Mouse (Mus musculus) gastrocnemius, postnatal 4 days (tissue): ENCODE measurements around the gene Bmpr1b. TPM values are rescaled to one million over a fixed set of nuclear protein-coding genes. Genes with fewer than 3 reads are reported as not detected.

Experiments
- DNase-seq, 2 experiments: peaks; one replicate each; pipeline ENCODE4 v3.0.0; 2021 to 2022; ENCODE audit warnings: low spot score in 2 of 2, mixed read lengths in 2 of 2
- total RNA-seq, 2 experiments: library from RNA; stranded (reverse); gene quantifications; 2 replicates each; pipeline ENCODE4 v1.2.3; 2021

The Bmpr1b gene
- total RNA-seq, 2 experiments from 2014 or later, result 12.5 to 13.6 TPM

GRCm38 (mm10) chr3:141914588-141914987 lies 254.6 kb downstream of the Bmpr1b start:
- no peak for DNase-seq

GRCm38 (mm10) chr3:141909136-141909535 lies 260.1 kb downstream of the Bmpr1b start:
- DNase-seq, result no peak

- DNase-seq, result no peak
These were observed 263.2 kb downstream of the Bmpr1b start for GRCm38 (mm10) chr3:141905903-141906623.

DNA sequence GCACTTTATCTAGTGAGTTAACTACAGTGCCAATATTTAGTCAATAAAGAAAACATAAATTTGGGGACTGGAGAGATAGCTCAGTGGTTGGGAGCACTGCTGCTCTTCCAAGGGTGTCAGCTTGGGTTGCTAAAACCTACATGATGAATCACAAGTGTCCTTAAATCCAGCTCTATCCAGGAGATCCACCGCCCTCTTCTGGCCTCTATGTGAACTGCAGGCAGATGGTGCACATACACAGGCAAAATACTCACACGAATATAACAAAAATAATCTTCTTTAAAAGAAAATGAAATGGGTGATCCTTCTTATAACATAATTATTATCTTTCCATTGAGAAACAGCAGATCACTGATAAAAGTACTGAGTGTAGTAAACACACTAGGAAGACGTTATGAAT lies 268.9 kb downstream of the Bmpr1b start:
- DNase-seq, result no peak

GRCm38 (mm10) chr3:141899521-141899920 lies 269.7 kb downstream of the Bmpr1b start:
- no peak for DNase-seq

DNA sequence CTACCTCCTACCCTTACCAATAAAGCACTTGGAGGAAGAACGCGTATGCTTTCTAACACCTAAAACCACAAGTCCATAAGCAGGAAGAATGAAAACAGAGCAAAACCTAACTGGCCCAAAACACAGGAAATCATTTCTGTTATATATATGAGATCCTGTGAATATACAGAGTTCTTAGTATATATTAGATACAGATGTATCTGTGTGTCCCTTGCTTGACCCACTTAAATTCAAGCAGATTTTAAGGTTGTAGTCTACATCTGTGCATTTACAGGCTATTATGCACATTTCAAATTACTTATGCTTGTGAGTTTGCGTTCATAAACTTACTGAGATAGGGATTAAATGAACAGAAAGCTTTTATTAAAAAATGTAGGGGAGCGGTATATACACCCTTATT lies 271.5 kb downstream of the Bmpr1b start:
- DNase-seq, result no peak

- DNase-seq, result no peak
These were observed 272.2 kb downstream of the Bmpr1b start for GRCm38 (mm10) chr3:141896870-141897554.

DNA sequence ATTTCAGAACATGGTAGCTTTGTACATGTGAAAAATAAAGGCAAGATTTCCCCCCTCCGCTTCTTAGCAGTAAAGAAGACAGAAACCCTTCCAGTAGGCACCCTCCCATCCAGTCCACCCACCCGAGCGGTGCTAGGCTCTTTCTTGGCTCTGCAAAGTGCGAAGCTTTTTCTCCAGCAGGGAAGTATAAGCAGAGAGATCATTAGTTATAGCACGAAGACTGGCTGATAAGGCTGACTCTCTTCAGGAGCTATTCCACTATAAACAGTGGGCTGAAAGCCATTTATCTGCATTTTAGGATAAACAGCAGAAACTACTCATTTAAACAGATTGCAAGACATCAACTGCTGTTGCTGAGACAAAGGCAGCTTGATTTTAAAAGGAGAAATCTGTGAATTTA lies 274.1 kb downstream of the Bmpr1b start:
- DNase-seq, result no peak

GRCm38 (mm10) chr3:141890668-141891067 lies 278.6 kb downstream of the Bmpr1b start:
- no peak for DNase-seq

GRCm38 (mm10) chr3:141887476-141888274 lies 281.6 kb downstream of the Bmpr1b start:
- no peak for DNase-seq

DNA sequence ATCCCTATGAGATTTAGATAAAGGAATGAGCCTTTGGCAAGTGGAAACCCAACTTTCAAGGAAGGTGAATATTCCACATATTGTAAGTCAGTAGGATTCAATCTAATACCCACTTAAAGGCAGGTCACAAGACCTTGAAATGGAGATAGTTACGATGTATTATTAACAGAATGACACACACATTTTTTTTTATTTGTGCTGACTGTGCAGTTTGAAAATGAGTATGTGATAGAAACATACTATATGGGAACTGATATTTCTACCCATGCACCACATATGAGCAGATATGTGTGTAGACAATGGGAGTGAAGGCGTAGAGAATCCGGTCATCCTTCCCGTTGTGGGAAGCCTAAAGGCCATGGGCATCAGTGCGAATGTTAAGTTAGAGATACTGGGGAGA lies 285.0 kb downstream of the Bmpr1b start:
- DNase-seq, result no peak

DNA sequence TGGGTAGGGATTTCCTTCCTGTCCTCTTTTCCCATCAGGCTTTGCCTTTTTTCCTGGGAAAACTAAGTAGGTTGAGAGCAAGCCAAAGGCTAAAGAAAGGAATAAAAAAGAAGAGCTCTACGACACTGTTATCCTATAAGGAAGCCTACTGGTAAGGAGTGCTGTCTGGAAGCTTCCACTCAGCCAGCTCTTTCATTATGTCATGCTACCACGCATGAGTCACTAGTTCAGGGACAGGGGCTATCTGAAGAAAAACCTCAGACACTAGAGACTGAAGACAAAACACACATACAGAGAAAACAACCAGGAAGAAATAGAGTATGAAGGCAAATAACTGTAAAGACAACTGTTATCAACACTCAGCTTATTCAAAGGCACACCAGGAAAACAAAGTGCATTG lies 286.7 kb downstream of the Bmpr1b start:
- no peak for DNase-seq

GRCm38 (mm10) chr3:141872337-141873042 lies 296.7 kb downstream of the Bmpr1b start:
- no peak for DNase-seq

DNA sequence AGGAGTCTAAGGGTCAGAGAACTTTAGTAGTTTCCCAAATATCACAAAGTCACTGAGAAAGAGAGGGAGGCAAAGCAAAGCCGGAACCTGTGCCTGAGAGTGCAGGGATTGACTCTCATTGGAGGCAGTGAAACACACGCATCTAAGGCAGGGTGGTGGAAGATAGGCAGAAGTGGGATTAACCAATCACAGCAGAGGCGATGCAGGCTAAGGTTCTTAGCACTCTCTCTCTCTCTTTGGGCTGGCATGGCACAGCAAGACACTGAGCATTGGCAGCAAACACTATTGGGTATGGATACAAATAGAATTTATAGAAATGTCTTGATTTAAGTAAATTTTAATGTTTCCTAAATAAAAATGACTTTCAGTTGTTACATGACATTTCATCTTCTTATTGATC lies 297.4 kb downstream of the Bmpr1b start:
- DNase-seq, result no peak

DNA sequence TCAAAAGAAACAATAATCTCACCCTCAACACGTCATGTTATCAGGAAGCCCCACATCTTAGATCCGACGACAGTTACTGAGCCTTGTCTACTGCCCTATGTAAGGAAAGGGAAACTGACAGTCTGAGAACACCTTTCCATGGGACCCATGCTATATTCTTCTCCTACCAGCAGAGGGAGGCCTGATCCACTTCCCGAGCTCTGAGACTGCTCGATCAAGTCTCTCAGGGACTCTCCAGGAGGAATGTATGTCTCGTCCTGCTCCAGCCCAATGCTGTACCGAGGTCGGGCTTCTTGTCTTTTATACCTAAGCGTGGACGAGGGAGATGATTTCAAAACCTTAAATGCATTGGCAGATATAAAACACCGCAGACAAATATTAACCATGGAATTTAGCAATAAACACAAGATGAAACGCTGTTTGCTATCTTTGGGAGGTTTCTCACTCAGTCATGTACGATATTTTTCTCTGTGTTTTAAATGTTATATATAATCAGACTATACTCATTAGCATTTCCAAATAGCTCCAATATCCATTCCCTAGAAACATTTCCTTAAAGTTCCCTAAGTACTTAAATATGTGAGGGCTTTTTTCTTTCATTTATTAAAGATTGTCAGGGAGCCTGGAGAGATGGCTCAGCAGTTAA lies 306.3 kb downstream of the Bmpr1b start:
- peak; percentile 18 to 30 for DNase-seq

DNA sequence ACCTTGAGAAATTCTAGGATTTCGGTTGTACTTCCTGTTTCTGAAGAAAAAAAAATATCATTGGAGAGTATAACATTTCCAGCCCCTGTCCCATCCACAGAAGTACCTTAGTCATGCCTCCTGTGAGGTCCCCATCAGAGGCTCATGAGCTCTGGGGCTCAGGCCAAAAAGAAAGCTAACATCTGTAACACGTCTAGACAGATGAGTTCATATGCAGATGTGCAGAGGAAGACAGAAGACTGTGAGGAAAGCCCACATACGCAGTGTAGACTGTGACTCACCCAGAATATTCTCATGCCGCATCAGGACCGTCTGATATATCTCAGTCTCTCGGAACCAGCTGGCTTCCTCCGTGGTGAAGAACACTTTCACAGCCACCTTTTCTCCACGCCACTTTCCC lies 312.1 kb downstream of the Bmpr1b start:
- DNase-seq, result no peak

DNA sequence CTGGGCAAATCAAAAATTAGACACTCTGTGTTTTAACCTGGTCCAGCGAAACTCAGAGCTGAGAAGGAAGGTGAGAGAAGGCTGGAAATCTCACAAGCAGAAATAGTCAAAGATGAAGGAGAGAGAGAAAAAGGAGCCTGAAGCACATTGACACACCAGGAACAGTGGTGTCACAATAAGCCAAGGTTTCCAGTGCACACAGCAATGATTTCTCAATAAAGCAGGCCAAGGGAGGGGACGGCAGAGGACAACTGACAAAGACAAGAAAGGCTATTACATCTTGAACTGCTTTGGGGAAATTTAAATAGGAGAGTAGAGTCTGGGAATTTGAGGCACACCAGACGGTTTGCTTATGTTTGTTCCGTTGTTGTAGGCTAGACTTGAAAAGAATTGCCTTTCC lies 314.9 kb downstream of the Bmpr1b start:
- DNase-seq, result no peak

DNA sequence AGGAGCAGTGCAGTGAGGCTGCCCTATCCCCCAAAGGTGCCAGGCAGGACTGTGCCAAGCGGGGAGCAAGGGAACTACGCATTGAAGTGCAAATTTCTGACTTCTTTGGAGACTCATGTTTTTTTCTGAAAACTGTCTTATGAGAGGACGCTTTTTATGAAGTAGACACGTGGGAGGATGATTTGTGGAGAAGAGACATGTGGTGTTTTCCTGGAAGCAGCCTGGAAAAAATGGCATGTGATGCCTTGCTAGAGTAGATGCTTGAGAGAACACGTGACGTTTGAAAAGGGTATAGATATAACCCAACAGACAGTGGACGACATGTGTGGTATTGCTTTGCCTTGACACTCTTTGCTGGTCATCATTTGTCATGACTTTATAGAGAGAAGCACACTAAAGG lies 319.1 kb downstream of the Bmpr1b start:
- DNase-seq, result no peak

GRCm38 (mm10) chr3:141849206-141849605 lies 320.0 kb downstream of the Bmpr1b start:
- no peak for DNase-seq

- DNase-seq, result no peak
These were observed 330.4 kb downstream of the Bmpr1b start for GRCm38 (mm10) chr3:141838864-141839263.

DNA sequence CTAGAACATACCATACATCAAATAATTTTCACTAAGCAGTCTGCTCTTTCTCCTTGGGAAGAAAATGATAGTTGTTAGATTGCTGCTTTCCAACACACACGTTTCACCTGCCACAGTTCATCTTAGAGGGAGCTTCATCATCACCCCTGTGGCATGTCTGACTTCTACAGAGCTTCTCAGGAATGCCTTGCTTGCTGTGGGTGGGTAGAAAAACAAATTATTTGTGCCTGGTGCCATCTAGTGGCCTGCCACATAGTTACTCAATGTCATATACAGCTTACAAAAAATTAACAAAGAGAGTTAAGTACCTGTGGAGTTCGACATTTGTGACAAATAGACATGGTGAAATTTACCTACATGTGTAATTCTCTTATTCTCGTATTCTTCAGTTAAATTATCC lies 338.1 kb downstream of the Bmpr1b start:
- peak in 1 of 2 experiments; percentile 38 for DNase-seq
